Mouse (Mus musculus): ENCODE results near the gene 4933416C03Rik. TPM values are rescaled to one million over a fixed set of nuclear protein-coding genes. Genes with fewer than 3 reads are reported as not detected.

4933416C03Rik gene
- total RNA-seq (2021), result not detected
- long read RNA-seq, experiment 1, result 0 reads
- long read RNA-seq, experiment 2, result 0 reads

- no peak for DNase-seq
These were observed at the start of gene 4933416C03Rik for GRCm38 (mm10) chr10:116113867-116114474. 4933416C03Rik (minus strand) TSS chr10:116113917.

- no peak for DNase-seq
These were observed 48.6 kb upstream of the 4933416C03Rik start for GRCm38 (mm10) chr10:116162338-116162737.

GRCm38 (mm10) chr10:116156699-116157098 lies 43.0 kb upstream of the 4933416C03Rik start:
- no peak for DNase-seq

GRCm38 (mm10) chr10:116154707-116155106 lies 41.0 kb upstream of the 4933416C03Rik start:
- no peak for DNase-seq

GRCm38 (mm10) chr10:116146091-116146490 lies 32.4 kb upstream of the 4933416C03Rik start:
- no peak for DNase-seq

- no peak for DNase-seq
These were observed 30.0 kb upstream of the 4933416C03Rik start for GRCm38 (mm10) chr10:116143684-116144083.

- no peak for DNase-seq
These were observed 26.5 kb upstream of the 4933416C03Rik start for GRCm38 (mm10) chr10:116140226-116140625.

- DNase-seq, result no peak
These were observed 21.5 kb upstream of the 4933416C03Rik start for GRCm38 (mm10) chr10:116135187-116135586.

- no peak for DNase-seq
These were observed 18.5 kb upstream of the 4933416C03Rik start for GRCm38 (mm10) chr10:116132233-116132632.

- DNase-seq, result no peak
These were observed 17.5 kb upstream of the 4933416C03Rik start for GRCm38 (mm10) chr10:116131223-116131622.

GRCm38 (mm10) chr10:116130401-116130800 lies 16.7 kb upstream of the 4933416C03Rik start:
- DNase-seq, result no peak

GRCm38 (mm10) chr10:116125364-116125763 lies 11.6 kb upstream of the 4933416C03Rik start:
- no peak for DNase-seq

GRCm38 (mm10) chr10:116123808-116124207 lies 10.1 kb upstream of the 4933416C03Rik start:
- DNase-seq, result no peak

GRCm38 (mm10) chr10:116121463-116121862 lies 7.7 kb upstream of the 4933416C03Rik start:
- no peak for DNase-seq

- no peak for DNase-seq
These were observed 3.3 kb upstream of the 4933416C03Rik start for GRCm38 (mm10) chr10:116117060-116117459.

- no peak for DNase-seq
These were observed 2.4 kb upstream of the 4933416C03Rik start for GRCm38 (mm10) chr10:116115881-116116677.

GRCm38 (mm10) chr10:116112868-116113267 lies 849 bp downstream of the 4933416C03Rik start:
- no peak for DNase-seq

- no peak for DNase-seq
These were observed 5.0 kb downstream of the 4933416C03Rik start for GRCm38 (mm10) chr10:116108730-116109129.

- no peak for DNase-seq
These were observed 5.5 kb downstream of the 4933416C03Rik start for GRCm38 (mm10) chr10:116108176-116108575.

GRCm38 (mm10) chr10:116098470-116098869 lies 15.2 kb downstream of the 4933416C03Rik start:
- DNase-seq, result no peak

GRCm38 (mm10) chr10:116096466-116096865 lies 17.3 kb downstream of the 4933416C03Rik start:
- no peak for DNase-seq

- no peak for DNase-seq
These were observed 29.8 kb downstream of the 4933416C03Rik start for GRCm38 (mm10) chr10:116083965-116084364.

- DNase-seq, result no peak
These were observed 32.9 kb downstream of the 4933416C03Rik start for GRCm38 (mm10) chr10:116080841-116081240.

All from gastrocnemius, postnatal 25 days (tissue).